Mouse (Mus musculus): ENCODE data around the gene Nfatc4.

Nfatc4 gene

DNA sequence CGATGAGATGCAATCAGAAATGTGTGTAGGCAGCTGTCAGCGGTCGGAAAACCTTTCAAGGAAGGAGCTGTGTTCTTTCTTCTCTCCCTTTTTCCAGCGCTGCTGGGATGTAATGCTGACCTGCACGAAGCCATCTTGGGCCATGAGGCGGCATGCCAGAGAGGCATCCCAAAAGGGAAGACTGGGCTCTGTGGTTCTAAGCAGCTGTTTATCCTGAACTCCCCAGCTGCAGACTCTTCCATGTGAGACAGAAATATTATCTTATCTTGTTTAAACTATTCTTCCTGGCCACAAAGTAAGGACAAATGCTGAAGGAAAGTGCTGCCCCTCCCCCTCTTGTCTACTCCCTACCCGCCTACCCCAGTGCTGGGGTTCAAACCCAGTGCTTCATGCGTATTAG, 58.0 kb downstream of the Nfatc4 start:
- no peak for DNase-seq (ENCODE audit: extremely low spot score, low spot score)

DNA sequence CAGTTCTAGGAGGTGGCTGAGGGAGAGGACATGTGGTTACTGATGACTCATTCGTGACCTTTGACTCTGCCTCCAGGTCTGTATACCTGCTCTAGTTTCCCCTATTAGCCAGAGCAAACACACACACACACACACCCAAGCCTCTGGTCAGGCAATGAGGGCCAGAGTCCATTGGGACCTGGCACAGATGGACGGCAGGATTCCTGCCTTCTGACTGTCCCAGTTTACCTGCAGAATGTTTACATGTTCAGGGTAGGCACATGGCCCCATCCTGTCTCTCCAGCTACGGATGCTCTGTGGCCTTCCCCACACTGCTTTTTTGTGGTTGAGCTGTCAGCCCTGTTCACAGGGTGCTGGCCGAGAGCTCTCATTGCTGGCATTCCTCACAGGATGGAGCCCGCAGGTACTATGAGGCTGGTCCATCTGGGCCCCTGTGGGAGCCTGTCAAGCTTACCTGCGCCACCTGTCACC, 59.3 kb downstream of the Nfatc4 start:
- DNase-seq (ENCODE audit: extremely low spot score, low spot score) = no peak

DNA sequence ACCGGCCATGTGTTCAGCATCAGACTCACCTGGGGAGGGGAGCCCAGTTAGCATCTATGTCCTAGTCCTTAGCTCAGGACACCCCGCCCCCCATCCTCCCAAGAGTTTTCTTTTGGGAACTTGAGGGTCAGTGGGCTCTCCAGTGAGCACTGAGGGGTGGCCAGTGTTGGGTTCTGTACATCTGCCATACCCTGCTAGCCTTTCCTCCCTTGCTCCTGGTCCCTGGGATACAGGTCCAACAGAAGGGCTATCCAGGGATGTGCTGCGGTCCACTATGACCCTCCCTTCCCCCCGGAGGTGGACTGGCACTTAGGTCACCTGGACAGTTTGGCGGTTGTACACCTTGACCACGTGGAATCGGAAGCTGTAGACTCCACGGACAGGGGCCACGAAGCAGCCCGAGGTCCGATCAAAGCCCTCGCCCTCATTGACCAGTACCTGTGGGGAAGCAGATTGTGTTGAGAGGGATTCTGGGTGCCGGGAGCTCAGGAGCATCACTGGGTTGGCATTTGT, 60.3 kb downstream of the Nfatc4 start:
- DNase-seq (ENCODE audit: extremely low spot score, low spot score) = no peak

Measured in neural tube, embryonic 10.5 days (tissue).